Mouse (Mus musculus) forebrain, embryonic 12.5 days (tissue): ENCODE data around the gene Rap1gds1. TPM values are rescaled to one million over a fixed set of nuclear protein-coding genes. Genes with fewer than 3 reads are reported as not detected.

Source experiments
- ATAC-seq: fragments of 200-750 bp; cut with Nextera tagmentation; 2 replicates; pipeline ENCODE4 v1.8.0; 2017; ENCODE audit warnings: moderate TSS enrichment; ENCODE audit not compliant: low FRiP score
- H3K27ac ChIP-seq: fragments of 300-500 bp; sonication (generic); 2 replicates; pipeline ENCODE4 v1.5.1; 2016; ENCODE audit warnings: mild to moderate bottlenecking
- H3K27me3 ChIP-seq: fragments of 300-500 bp; sonication (generic); 2 replicates; pipeline ENCODE4 v1.6.1; 2016; ENCODE audit warnings: mild to moderate bottlenecking
- H3K36me3 ChIP-seq: fragments of 300-500 bp; sonication (generic); replicated peaks from 2 replicates; pipeline ENCODE4 v1.6.1; 2016; ENCODE audit warnings: mild to moderate bottlenecking
- H3K4me1 ChIP-seq: fragments of 300-500 bp; sonication (generic); 2 replicates; pipeline ENCODE4 v1.6.1; 2016
- H3K4me2 ChIP-seq: fragments of 300-500 bp; sonication (generic); 2 replicates; pipeline ENCODE4 v1.6.1; 2016; ENCODE audit warnings: mild to moderate bottlenecking, moderate library complexity
- H3K4me3 ChIP-seq: fragments of 300-500 bp; sonication (generic); replicated peaks from 2 replicates; pipeline ENCODE4 v1.5.1; 2016; ENCODE audit warnings: mild to moderate bottlenecking
- H3K9ac ChIP-seq: fragments of 300-500 bp; sonication (generic); 2 replicates; pipeline ENCODE4 v1.6.1; 2016; ENCODE audit warnings: mild to moderate bottlenecking
- H3K9me3 ChIP-seq: fragments of 300-500 bp; sonication (generic); 2 replicates; pipeline ENCODE4 v1.6.1; 2016
- WGBS: fragments of 180-500 bp; shearing (Covaris S2); methylation state at CpG from one replicate; pipeline ENCODE4 v1.1.7; 2016; 5-methylcytosine and 5-hydroxymethylcytosine counted together
- polyA plus RNA-seq: library from polyadenylated mRNA; unstranded; fragments of >200 nt; fragmentation: Nextera tagmentation; extraction: Ambion mirVana; gene quantifications from 2 replicates; pipeline ENCODE4 v1.2.1, GENCODE M21; 2016

Gene Rap1gds1
- polyA plus RNA-seq, 1 experiment from 2014 or later: 59.1 TPM

DNA sequence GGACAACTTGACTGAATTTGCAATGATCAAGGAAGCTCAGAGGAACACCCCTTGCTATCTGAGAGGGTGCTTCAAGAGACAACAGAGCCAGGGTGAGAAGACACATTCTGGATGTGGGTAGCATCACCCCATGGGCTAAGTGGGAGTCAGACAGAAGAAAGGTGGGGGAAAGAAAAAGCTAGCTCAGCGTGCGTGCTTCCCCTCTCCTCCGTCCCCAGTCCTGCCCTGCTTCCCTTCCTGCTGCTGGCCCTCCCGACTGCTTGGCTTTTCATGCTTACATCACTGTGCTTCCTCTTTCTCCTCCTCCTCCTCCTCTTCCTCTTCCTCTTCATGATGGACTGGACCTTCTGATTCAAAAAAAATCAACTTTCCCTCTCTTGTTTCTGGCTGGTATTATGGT is 33.1 kb downstream of the Rap1gds1 start:
- Histone ChIP-seq H3K4me2 (no peak overlapping the region), H3K4me1 (no peaks in the 10 kb centered on the region), H3K36me3 (no peaks in the 10 kb centered on the region), H3K9me3 (no peaks in the 10 kb centered on the region; the same call in 1 of the 2 replicates), H3K27me3 (no peaks in the 10 kb centered on the region), H3K27ac (no peak overlapping the region), H3K4me3 (no peak overlapping the region), H3K9ac (no peak overlapping the region)
- ATAC-seq: no peak
- 91% methylated on average over 4 of the region's 4 CpGs for WGBS

DNA sequence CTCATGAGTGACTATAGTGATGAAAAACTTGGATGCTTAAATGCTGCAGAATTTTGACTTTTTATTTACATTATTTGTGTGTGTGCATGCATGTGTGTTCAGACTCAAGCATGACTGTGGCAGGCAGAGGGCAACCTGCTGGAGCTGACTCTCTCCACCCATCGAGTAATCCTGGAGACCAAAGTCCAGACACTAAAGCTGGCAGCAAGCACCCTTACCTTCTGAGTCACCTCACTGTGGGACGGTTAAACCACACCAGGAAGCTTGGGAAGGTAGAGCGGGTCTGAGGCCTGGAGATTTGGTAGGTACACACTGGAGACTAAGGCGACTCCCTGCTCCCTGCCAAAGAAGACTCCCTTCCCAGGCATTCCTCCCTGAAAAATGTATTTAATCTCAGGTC is 38.0 kb downstream of the Rap1gds1 start:
- Histone ChIP-seq H3K36me3 (0 out of 2 replicates have a peak, but pooled peaks cover 4% of the 10 kb centered on the region), H3K27me3 (no peaks in the 10 kb centered on the region), H3K27ac (no peak overlapping the region), H3K4me1 (no peaks in the 10 kb centered on the region), H3K4me2 (no peak overlapping the region), H3K9me3 (peaks cover 3% of the 10 kb centered on the region; the same call in 1 of the 2 replicates), H3K4me3 (no peak overlapping the region), H3K9ac (no peak overlapping the region)
- ATAC-seq: no peak
- 92% methylated on average over 4 of the region's 4 CpGs for WGBS

DNA sequence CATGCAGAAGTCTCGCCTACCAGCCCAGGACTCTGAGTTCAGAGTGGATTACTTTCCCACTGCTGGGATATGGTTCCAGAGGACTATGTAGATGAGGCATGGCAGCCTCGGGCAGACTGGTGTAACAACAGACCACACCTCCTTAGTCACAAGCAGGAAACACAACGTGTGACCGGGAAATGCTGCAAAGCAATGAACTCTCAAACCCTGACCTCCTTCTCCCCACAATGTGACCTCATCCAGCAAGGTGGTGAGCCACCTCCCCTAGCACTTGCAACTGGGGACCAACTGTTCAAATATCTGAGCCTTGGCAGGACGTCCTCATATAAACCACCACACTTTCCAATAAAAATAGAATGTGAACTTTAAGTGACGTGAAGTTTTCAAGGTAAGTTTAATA is 41.8 kb downstream of the Rap1gds1 start:
- WGBS: 91% methylated on average over 6 of the region's 6 CpGs
- Histone ChIP-seq H3K27ac (no peak overlapping the region), H3K9me3 (0 out of 2 replicates have a peak, but pooled peaks cover 3% of the 10 kb centered on the region), H3K4me3 (no peak overlapping the region), H3K4me1 (no peaks in the 10 kb centered on the region), H3K9ac (no peak overlapping the region), H3K36me3 (0 out of 2 replicates have a peak, but pooled peaks cover 4% of the 10 kb centered on the region), H3K27me3 (no peaks in the 10 kb centered on the region), H3K4me2 (no peak overlapping the region)
- ATAC-seq: no peak

DNA sequence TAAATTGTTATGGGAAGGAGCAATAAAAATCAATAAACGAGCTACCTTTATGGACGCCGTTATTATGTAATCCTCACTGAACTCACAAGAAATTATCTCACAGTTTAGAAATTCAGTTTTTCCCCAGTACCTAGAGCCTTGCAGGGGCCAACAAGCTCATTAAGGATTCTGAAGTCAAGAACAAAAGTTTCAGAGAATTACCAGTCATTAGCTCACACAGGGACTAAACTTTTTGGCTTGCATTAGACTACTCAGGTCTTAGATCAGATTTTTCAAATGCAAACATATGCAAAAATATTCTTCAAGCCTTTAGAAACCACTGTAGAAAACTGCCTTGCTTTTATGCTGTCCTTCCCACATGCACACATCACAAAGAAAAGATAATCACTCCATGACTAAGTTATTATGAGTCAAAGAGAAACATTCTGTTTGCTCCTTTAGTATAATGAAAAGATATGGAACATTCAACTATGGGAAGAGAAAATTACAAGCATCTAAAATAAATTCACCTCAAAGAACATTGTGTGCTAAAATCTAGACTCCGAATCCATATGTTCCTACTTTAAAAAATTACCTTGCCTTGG is 44.3 kb downstream of the Rap1gds1 start:
- Histone ChIP-seq H3K4me3 (no peak overlapping the region), H3K4me2 (no peak overlapping the region), H3K4me1 (no peaks in the 10 kb centered on the region), H3K9me3 (0 out of 2 replicates have a peak, but pooled peaks cover 3% of the 10 kb centered on the region), H3K36me3 (0 out of 2 replicates have a peak, but pooled peaks cover 4% of the 10 kb centered on the region), H3K27me3 (no peaks in the 10 kb centered on the region), H3K9ac (no peak overlapping the region), H3K27ac (no peak overlapping the region)
- 79% methylated on average over 4 of the region's 4 CpGs for WGBS
- no peak for ATAC-seq

DNA sequence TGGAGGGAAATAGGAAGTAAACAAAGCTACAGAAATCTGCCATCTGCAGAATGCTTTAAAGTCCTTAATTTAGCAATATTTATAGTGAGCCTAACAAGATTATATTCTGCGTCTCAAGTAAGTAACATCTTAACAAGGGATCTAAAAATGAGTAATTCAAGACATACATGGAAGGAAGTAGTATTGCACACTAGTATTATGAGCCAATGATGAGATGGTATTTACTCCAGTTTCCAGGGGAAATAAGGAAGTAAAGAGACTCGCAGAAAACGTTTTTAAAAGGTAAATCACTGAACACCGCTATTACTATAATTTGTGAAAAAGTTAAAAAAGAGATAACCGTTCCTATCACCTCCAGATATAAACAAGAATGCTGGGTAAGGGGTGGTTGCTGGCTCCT is 49.9 kb downstream of the Rap1gds1 start:
- no peaks in the 10 kb centered on the region for H3K27me3 ChIP-seq
- H3K27ac ChIP-seq: no peak overlapping the region
- peaks cover 6% of the 10 kb centered on the region for H3K4me1 ChIP-seq
- ATAC-seq: no peak
- H3K9ac ChIP-seq: no peak overlapping the region
- no peaks in the 10 kb centered on the region for H3K9me3 ChIP-seq
- H3K4me3 ChIP-seq: no peak overlapping the region
- H3K4me2 ChIP-seq: no peak overlapping the region
- WGBS: 89% methylated on average over 5 of the region's 5 CpGs
- H3K36me3 ChIP-seq: no peaks in the 10 kb centered on the region

DNA sequence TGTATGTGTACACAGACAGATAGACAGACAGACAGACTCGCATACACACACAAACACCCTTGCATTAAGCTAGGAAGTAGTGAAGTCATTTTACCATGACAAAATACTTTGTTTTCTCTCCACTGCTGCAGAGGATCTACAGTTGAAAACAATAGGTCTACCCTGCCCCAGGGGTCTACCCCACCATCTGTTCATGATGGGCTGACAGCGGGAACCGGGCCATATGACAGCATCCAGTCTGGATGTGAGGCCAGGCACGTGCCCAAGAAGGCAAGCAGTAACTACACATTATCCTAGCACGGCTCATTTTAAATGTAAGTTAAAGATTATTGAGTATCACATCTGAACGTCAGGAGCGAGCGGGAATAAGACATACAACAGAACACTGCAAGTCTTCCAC is 51.4 kb downstream of the Rap1gds1 start:
- Histone ChIP-seq H3K36me3 (0 out of 2 replicates have a peak, but pooled peaks cover under 1% of the 10 kb centered on the region), H3K4me1 (peaks cover 6% of the 10 kb centered on the region), H3K9me3 (no peaks in the 10 kb centered on the region), H3K27ac (no peak overlapping the region), H3K4me3 (no peak overlapping the region), H3K27me3 (no peaks in the 10 kb centered on the region), H3K9ac (no peak overlapping the region), H3K4me2 (no peak overlapping the region)
- peak; percentile 86 for ATAC-seq
- WGBS: 70% methylated on average over 8 of the region's 8 CpGs

DNA sequence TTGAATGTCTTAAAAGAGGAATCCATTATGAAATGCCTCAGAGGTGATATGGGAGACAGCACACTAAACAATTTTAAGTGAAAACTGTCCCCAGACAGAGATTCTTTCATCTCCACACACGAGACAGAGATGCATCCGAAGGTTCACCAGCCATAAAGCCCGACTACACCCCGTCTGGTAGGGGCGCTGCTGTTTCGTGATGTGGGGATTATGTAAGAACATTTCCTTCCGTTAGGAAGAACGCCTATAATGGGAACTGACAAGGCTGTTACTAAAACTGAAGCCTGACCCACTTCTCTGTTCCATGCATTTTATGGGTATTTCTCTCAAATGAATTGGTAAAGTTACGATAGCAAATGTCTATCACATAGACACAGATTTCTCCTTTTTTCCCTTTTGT is 62.6 kb downstream of the Rap1gds1 start:
- H3K36me3 ChIP-seq: 0 out of 2 replicates have a peak, but pooled peaks cover 4% of the 10 kb centered on the region
- H3K4me2 ChIP-seq: no peak overlapping the region
- no peaks in the 10 kb centered on the region for H3K9me3 ChIP-seq
- 89% methylated on average over 9 of the region's 9 CpGs for WGBS
- H3K4me3 ChIP-seq: no peak overlapping the region
- no peak overlapping the region for H3K9ac ChIP-seq
- H3K27ac ChIP-seq: no peak overlapping the region
- H3K4me1 ChIP-seq: no peaks in the 10 kb centered on the region
- no peaks in the 10 kb centered on the region for H3K27me3 ChIP-seq
- no peak for ATAC-seq

DNA sequence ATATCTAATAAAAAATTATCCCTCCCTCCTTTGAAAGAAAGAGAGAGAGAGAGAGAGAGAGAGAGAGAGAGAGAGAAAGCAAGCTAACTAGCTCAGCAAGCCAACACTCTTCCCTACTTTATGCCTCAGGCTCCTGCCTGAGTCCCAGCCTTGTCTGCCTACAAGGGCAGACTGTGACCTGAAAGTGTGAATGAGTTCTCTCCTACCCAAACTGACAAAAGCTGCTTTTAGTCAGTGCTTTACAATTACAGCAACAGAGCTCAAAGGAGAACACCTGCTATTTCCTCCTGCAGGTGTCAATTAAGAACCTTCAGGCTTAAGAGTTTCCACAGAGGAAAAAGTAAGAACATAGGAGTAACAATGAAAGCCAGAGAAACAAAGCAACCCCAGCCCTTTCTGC is 69.3 kb downstream of the Rap1gds1 start:
- 0 out of 2 replicates have a peak, but pooled peaks cover 10% of the 10 kb centered on the region for H3K4me1 ChIP-seq
- H3K4me2 ChIP-seq: no peak overlapping the region
- H3K27ac ChIP-seq: no peak overlapping the region
- ATAC-seq: peak; percentile 33; the same call in 1 of the 2 replicates
- no peaks in the 10 kb centered on the region for H3K27me3 ChIP-seq
- H3K36me3 ChIP-seq: no peaks in the 10 kb centered on the region
- H3K4me3 ChIP-seq: no peak overlapping the region
- no peaks in the 10 kb centered on the region for H3K9me3 ChIP-seq
- no peak overlapping the region for H3K9ac ChIP-seq

DNA sequence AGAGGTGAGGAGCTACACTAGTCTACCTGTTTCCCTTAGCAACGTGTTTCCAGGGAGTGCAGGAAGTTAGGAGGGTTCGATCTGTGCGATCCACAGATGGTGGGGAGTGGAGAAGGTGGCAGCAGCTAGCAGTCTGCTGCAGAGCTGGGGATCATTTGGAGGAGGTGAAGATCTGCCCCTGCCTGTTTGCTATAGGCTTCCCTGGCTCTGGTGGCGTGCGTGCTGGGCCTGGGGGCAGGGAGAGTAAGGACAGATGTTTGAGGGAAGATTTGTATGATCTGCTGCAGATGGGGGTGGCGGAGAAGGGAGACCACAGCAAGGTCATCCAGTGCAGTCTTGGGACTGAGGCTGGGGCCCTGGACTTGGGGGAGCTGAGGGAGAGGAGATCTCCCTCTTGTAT is 72.2 kb downstream of the Rap1gds1 start:
- Histone ChIP-seq H3K36me3 (no peaks in the 10 kb centered on the region), H3K27ac (no peak overlapping the region), H3K9ac (no peak overlapping the region), H3K4me2 (no peak overlapping the region), H3K4me3 (no peak overlapping the region), H3K4me1 (0 out of 2 replicates have a peak, but pooled peaks cover 10% of the 10 kb centered on the region), H3K27me3 (no peaks in the 10 kb centered on the region), H3K9me3 (no peaks in the 10 kb centered on the region)
- ATAC-seq: no peak
- 87% methylated on average over 6 of the region's 6 CpGs for WGBS

DNA sequence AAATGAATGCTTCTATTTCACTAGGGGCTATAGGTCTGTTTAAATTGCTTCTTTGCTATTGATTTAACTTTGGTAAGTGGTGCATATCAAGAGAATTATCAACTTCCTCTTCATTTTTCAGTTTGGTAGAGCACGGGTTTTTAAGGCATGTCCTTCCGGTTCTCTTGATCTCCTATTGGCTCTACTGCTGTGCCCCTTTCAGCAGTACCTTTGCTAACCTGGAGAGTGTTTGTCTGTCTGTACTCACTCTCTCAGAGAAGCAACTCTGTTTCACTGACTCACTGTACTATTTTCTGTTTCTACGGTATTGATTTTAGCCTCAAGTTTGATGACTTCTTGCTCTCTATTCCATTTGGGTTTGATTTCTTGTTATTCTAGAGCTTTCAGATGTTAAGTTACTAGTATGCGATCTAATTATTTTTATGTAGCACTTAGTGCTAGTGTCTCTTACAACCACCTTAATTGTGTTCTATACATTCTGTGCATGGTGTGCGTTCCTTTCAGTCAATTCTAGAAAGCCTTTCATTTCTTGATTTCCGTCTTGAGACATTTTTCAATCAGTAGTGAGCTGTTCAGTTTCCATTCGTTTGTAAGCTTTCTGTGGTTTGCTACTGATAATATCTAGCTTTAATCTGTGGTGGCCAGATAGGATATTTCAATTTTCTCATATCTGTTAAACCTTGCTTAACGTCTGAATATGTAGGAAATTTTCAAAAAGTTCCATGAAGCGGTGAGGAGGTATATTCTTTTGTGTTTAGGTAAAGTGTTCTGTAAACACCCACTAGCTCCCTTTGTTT is 74.7 kb downstream of the Rap1gds1 start:
- Histone ChIP-seq H3K36me3 (peaks cover 10% of the 10 kb centered on the region), H3K9me3 (0 out of 2 replicates have a peak, but pooled peaks cover 6% of the 10 kb centered on the region), H3K9ac (no peak overlapping the region), H3K4me1 (0 out of 2 replicates have a peak, but pooled peaks cover 4% of the 10 kb centered on the region), H3K4me3 (no peak overlapping the region), H3K27ac (no peak overlapping the region), H3K27me3 (no peaks in the 10 kb centered on the region), H3K4me2 (no peak overlapping the region)
- no peak for ATAC-seq
- WGBS: 91% methylated on average over 9 of the region's 9 CpGs

DNA sequence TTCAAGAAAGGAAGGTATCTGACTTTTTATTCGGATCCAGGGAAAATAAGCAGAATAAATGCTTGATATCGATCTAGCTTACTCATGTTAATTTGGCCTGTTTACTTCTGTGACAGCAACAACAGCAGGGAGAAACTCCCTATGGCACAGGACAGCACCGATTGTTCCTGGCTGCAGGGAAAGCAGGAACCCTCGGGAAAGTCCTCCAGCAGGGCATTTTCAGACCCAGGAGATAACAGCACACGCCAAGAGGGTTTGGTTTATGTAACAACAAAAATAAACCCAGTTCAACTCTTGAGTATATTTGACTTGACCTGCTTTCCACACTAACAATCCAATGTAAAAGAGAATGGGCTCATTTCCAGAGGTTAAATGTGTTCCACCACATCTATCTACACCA is 81.5 kb downstream of the Rap1gds1 start:
- WGBS: 84% methylated on average over 5 of the region's 5 CpGs
- Histone ChIP-seq H3K27ac (no peak overlapping the region), H3K9me3 (0 out of 2 replicates have a peak, but pooled peaks cover 6% of the 10 kb centered on the region), H3K4me2 (no peak overlapping the region), H3K4me3 (no peak overlapping the region), H3K36me3 (peaks cover 10% of the 10 kb centered on the region), H3K4me1 (no peaks in the 10 kb centered on the region), H3K9ac (no peak overlapping the region), H3K27me3 (no peaks in the 10 kb centered on the region)
- ATAC-seq: no peak

DNA sequence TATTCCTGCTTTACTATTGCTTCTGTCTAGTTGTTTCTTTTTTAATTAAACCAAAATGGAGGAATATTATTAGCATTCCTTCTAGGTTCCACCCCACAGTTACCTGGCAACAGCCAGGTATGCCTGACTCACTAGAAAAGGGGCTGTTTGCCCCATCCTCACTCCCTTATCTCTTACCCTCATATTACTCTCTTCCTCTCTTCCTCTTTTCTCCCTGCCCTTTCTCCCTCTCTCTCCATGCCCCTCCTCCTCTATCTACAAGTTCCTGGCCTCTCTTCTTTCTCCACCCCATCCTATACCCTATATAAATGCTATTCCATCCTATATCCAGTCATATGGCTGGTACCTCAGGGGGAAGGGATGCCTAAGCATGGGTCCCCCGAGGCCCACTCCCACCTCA is 83.6 kb downstream of the Rap1gds1 start:
- no peak for ATAC-seq
- Histone ChIP-seq H3K36me3 (peaks cover 1% of the 10 kb centered on the region), H3K4me1 (no peaks in the 10 kb centered on the region), H3K9me3 (peaks cover 8% of the 10 kb centered on the region), H3K27me3 (no peaks in the 10 kb centered on the region), H3K9ac (no peak overlapping the region), H3K4me3 (no peak overlapping the region), H3K4me2 (no peak overlapping the region), H3K27ac (no peak overlapping the region)
- 93% methylated on average over 1 of the region's 1 CpGs for WGBS
